Comparison of ENCODE assay signal across 26 mouse cellular contexts in the genomic region with DNA sequence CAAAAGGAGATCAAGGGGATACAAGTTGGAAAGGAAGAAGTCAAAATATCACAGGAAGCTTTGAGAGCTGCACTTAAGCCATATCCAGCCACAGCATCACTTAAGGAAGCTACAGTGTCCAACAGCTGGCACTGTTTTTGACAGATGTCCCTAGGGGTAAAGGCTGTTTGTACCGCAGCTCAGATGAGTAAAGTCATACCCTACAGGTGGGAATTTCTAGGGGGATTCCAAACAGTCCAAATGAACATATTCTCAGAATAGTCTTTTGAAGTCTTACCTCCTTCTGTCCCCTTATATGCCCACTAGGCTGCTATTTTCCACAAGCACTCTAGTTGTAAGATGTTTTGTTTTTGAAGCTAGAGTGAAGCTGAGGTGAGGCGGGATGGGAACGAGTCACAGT. TPM values are rescaled to one million over a fixed set of nuclear protein-coding genes. Genes with fewer than 3 reads are reported as not detected.
"Had no signal": no experiment of that assay in that cellular context is flagged by ENCODE, and none has a peak within 500 bp of the region (broad histone marks: within the 10 kb centered on the region; RNA-seq: fewer than 3 reads in every experiment).

No protein-coding gene starts in this region.

- H3K4me3 ChIP-seq: liver, embryonic 15.5 days; lung, embryonic 15.5 days; megakaryocyte, embryonic 14.5 days; midbrain, embryonic 12.5 days; myocyte; neural tube, embryonic 13.5 days; neural tube, embryonic 15.5 days; stomach, embryonic 15.5 days had no signal

- H3K4me1 ChIP-seq: liver, embryonic 15.5 days; lung, embryonic 15.5 days; midbrain, embryonic 12.5 days; neural tube, embryonic 13.5 days; neural tube, embryonic 15.5 days; stomach, embryonic 15.5 days had no signal

- H3K4me2 ChIP-seq: liver, embryonic 15.5 days; lung, embryonic 15.5 days; midbrain, embryonic 12.5 days; neural tube, embryonic 13.5 days; neural tube, embryonic 15.5 days; stomach, embryonic 15.5 days had no signal

- H3K27me3 ChIP-seq: liver, embryonic 15.5 days; lung, embryonic 15.5 days; megakaryocyte, embryonic 14.5 days; midbrain, embryonic 12.5 days; neural tube, embryonic 13.5 days; neural tube, embryonic 15.5 days; stomach, embryonic 15.5 days had no signal

- H3K9me3 ChIP-seq: liver, embryonic 15.5 days; lung, embryonic 15.5 days; megakaryocyte, embryonic 14.5 days; midbrain, embryonic 12.5 days; neural tube, embryonic 13.5 days; neural tube, embryonic 15.5 days; stomach, embryonic 15.5 days had no signal

- H3K36me3 ChIP-seq: liver, embryonic 15.5 days; lung, embryonic 15.5 days; midbrain, embryonic 12.5 days; neural tube, embryonic 13.5 days; neural tube, embryonic 15.5 days; stomach, embryonic 15.5 days had no signal

- H3K9ac ChIP-seq: liver, embryonic 15.5 days; liver, postnatal 0 days; lung, embryonic 15.5 days; midbrain, embryonic 12.5 days; neural tube, embryonic 13.5 days; neural tube, embryonic 15.5 days; stomach, embryonic 15.5 days had no signal

- DNase-seq: liver, postnatal 0 days; lung, adult 2 months; lung, postnatal 14 days; lung, postnatal 36 days; midbrain, embryonic 14.5 days; retina, postnatal 1 day; right cerebral cortex, adult 18-20 months; right cerebral cortex, postnatal 14 days; thymus, adult 2 months; thymus, postnatal 36 days had no signal

- H3K27ac ChIP-seq: liver, embryonic 15.5 days; lung, embryonic 15.5 days; macrophage; midbrain, embryonic 12.5 days; neural tube, embryonic 13.5 days; neural tube, embryonic 15.5 days; stomach, embryonic 15.5 days; stomach, postnatal 0 days had no signal

- ATAC-seq: liver, postnatal 0 days; lung, postnatal 0 days; midbrain, embryonic 16.5 days had no signal

RNA-seq across cellular contexts. Expression of a gene that starts 19.1 kb away (rescaled TPM):
- total RNA-seq: megakaryocyte progenitor cell, adult 5-6 weeks had no signal
- polyA plus RNA-seq: liver, embryonic 15.5 days; liver, postnatal 0 days; lung, adult 2 months; lung, embryonic 15.5 days; lung, postnatal 0 days; macrophage; midbrain, embryonic 12.5 days; midbrain, embryonic 14.5 days; midbrain, embryonic 16.5 days; myocyte; neural tube, embryonic 11.5 days; neural tube, embryonic 13.5 days; neural tube, embryonic 15.5 days; spleen, adult 2 months; stomach, embryonic 15.5 days; stomach, postnatal 0 days had no signal

RNA-seq across cellular contexts. Expression of a gene that starts 30.0 kb away (rescaled TPM):
- polyA plus RNA-seq: myocyte had no signal

RNA-seq across cellular contexts. Expression of a gene that starts 37.3 kb away (rescaled TPM):
- polyA plus RNA-seq: midbrain, embryonic 12.5 days; midbrain, embryonic 16.5 days; neural tube, embryonic 11.5 days; neural tube, embryonic 13.5 days; testis, adult 2 months had no signal
